15 mouse cellular contexts compared by ENCODE assay signal in the genomic region with DNA sequence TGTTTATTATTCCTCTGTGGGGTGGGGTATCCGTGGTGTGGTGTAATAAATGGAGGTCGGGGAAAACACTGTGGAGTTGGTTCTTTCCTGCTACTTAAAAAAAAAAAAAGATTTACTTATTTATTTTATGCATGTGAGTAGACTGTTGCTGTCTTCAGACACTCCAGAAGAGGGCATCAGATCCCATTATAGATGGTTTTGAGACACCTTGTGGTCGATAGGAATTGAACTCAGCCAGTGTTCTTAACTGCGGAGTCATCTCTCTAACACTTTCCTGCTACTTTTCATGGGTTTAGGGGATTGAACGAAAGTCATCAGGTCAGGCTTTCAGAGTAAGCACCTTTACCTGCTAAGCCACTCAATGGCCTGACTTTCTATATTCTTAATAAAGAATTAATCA. TPM values are rescaled to one million over a fixed set of nuclear protein-coding genes. Genes with fewer than 3 reads are reported as not detected.
DNase-seq lines count a peak whose midpoint lies in the region; ATAC-seq and TF ChIP-seq lines count a peak whose summit lies in the region.
"Had no signal": no experiment of that assay in that cellular context is flagged by ENCODE, and none has a peak within 500 bp of the region (broad histone marks: within the 10 kb centered on the region; RNA-seq: fewer than 3 reads in every experiment).

No protein-coding gene starts in this region.

- no peak overlapping the region for H3K27ac ChIP-seq in hindbrain, postnatal 0 days
- no peak overlapping the region for H3K27ac ChIP-seq in hindbrain, embryonic 13.5 days
- H3K27ac ChIP-seq in midbrain, embryonic 14.5 days (replicated peaks; ENCODE audit: low read depth, low read length): no peak overlapping the region
- H3K27ac ChIP-seq in midbrain, embryonic 11.5 days (ENCODE audit: low read depth, low read length): no peak overlapping the region
- H3K27ac ChIP-seq: forebrain, embryonic 15.5 days had no signal

- H3K9me3 ChIP-seq in hindbrain, postnatal 0 days (ENCODE audit: low read length): no peaks in the 10 kb centered on the region
- no peaks in the 10 kb centered on the region for H3K9me3 ChIP-seq in hindbrain, embryonic 13.5 days
- H3K9me3 ChIP-seq in midbrain, embryonic 14.5 days (ENCODE audit: control insufficient read depth, low read length): no peaks in the 10 kb centered on the region
- no peaks in the 10 kb centered on the region for H3K9me3 ChIP-seq in midbrain, embryonic 11.5 days (ENCODE audit: control insufficient read depth, low read length)
- H3K9me3 ChIP-seq: forebrain, embryonic 15.5 days had no signal

- 29% methylated on average over 5 of the region's 5 CpGs for WGBS in hindbrain, postnatal 0 days
- 28% methylated on average over 5 of the region's 5 CpGs for WGBS in hindbrain, embryonic 13.5 days
- 27% methylated on average over 5 of the region's 5 CpGs for WGBS in midbrain, embryonic 14.5 days
- WGBS in midbrain, embryonic 11.5 days: 29% methylated on average over 5 of the region's 5 CpGs

- peaks cover 4% of the 10 kb centered on the region; the same call in 1 of the 2 replicates for H3K4me1 ChIP-seq in hindbrain, postnatal 0 days (ENCODE audit: insufficient read depth, low read length)
- peaks cover 18% of the 10 kb centered on the region for H3K4me1 ChIP-seq in hindbrain, embryonic 13.5 days (replicated peaks)
- peaks cover 7% of the 10 kb centered on the region; the same call in 1 of the 2 replicates for H3K4me1 ChIP-seq in midbrain, embryonic 14.5 days (ENCODE audit: control insufficient read depth, insufficient read depth, low read length)
- no peaks in the 10 kb centered on the region for H3K4me1 ChIP-seq in midbrain, embryonic 11.5 days (ENCODE audit: control insufficient read depth, insufficient read depth, low read length)

- no peak overlapping the region for H3K4me2 ChIP-seq in hindbrain, postnatal 0 days (ENCODE audit: low read depth, low read length)
- H3K4me2 ChIP-seq in hindbrain, embryonic 13.5 days: no peak overlapping the region
- no peak overlapping the region for H3K4me2 ChIP-seq in midbrain, embryonic 14.5 days (ENCODE audit: low read length)
- no peak overlapping the region for H3K4me2 ChIP-seq in midbrain, embryonic 11.5 days
- H3K4me2 ChIP-seq: forebrain, embryonic 15.5 days had no signal

- no peaks in the 10 kb centered on the region for H3K27me3 ChIP-seq in hindbrain, postnatal 0 days (ENCODE audit: insufficient read depth, low read length)
- 0 out of 2 replicates have a peak, but pooled peaks cover 8% of the 10 kb centered on the region for H3K27me3 ChIP-seq in hindbrain, embryonic 13.5 days
- H3K27me3 ChIP-seq in midbrain, embryonic 14.5 days (ENCODE audit: control insufficient read depth, insufficient read depth, low read length): no peaks in the 10 kb centered on the region
- no peaks in the 10 kb centered on the region for H3K27me3 ChIP-seq in midbrain, embryonic 11.5 days (ENCODE audit: control insufficient read depth, insufficient read depth, low read length)
- H3K27me3 ChIP-seq: forebrain, embryonic 15.5 days had no signal

- H3K36me3 ChIP-seq in hindbrain, postnatal 0 days (ENCODE audit: insufficient read depth, low read length): no peaks in the 10 kb centered on the region
- no peaks in the 10 kb centered on the region for H3K36me3 ChIP-seq in hindbrain, embryonic 13.5 days
- H3K36me3 ChIP-seq in midbrain, embryonic 14.5 days (ENCODE audit: control insufficient read depth, insufficient read depth, low read length): no peaks in the 10 kb centered on the region
- no peaks in the 10 kb centered on the region for H3K36me3 ChIP-seq in midbrain, embryonic 11.5 days (ENCODE audit: control insufficient read depth, insufficient read depth, low read length)
- H3K36me3 ChIP-seq: forebrain, embryonic 15.5 days had no signal

- TF ChIP-seq CTCF in hindbrain, postnatal 0 days (IDR thresholded peaks at IDR 0.05; ENCODE audit: low read depth): peak; percentile 65

- H3K9ac ChIP-seq in hindbrain, postnatal 0 days (replicated peaks; ENCODE audit: low read length): no peak overlapping the region
- H3K9ac ChIP-seq in hindbrain, embryonic 13.5 days: no peak overlapping the region
- no peak overlapping the region for H3K9ac ChIP-seq in midbrain, embryonic 14.5 days (replicated peaks; ENCODE audit: low read length)
- no peak overlapping the region for H3K9ac ChIP-seq in midbrain, embryonic 11.5 days (ENCODE audit: low read length)
- H3K9ac ChIP-seq: forebrain, embryonic 15.5 days had no signal

- H3K4me3 ChIP-seq in hindbrain, postnatal 0 days (ENCODE audit: low read length): no peak overlapping the region
- no peak overlapping the region for H3K4me3 ChIP-seq in hindbrain, embryonic 13.5 days
- no peak overlapping the region for H3K4me3 ChIP-seq in midbrain, embryonic 14.5 days (replicated peaks; ENCODE audit: low read depth, low read length)
- no peak overlapping the region for H3K4me3 ChIP-seq in midbrain, embryonic 11.5 days (ENCODE audit: low read depth, low read length)
- H3K4me3 ChIP-seq: forebrain, embryonic 15.5 days had no signal

- ATAC-seq in hindbrain, postnatal 0 days: no peak
- ATAC-seq in hindbrain, embryonic 13.5 days (ENCODE audit: low FRiP score): no peak
- no peak for ATAC-seq in midbrain, embryonic 14.5 days (ENCODE audit: low FRiP score, low TSS enrichment)
- ATAC-seq in midbrain, embryonic 11.5 days (ENCODE audit: low FRiP score): no peak
- ATAC-seq: forebrain, embryonic 15.5 days had no signal

- peak; percentile 33 for DNase-seq in hindbrain, postnatal 0 days (ENCODE audit: low spot score)
- peak; percentile 14 for DNase-seq in midbrain, embryonic 14.5 days
- DNase-seq in midbrain, embryonic 11.5 days (ENCODE audit: low spot score, missing footprints): no peak
- peak; percentile 47 for DNase-seq in MEL-GATA-1-ER (ENCODE audit: extremely low read depth, low read depth)
- DNase-seq in thymus, postnatal 14 days: peak; percentile 43
- DNase-seq in adipocyte (ENCODE audit: low spot score): no peak
- no peak for DNase-seq in Muller cell, postnatal 12 days (ENCODE audit: inconsistent ontology term)

RNA-seq across cellular contexts. Expression of a gene that starts 2.2 kb away (rescaled TPM):
- 21.1 and 22.8 TPM in 2 replicates for total RNA-seq in hindbrain, postnatal 0 days (2014; rRNA removed)
- 45.4 and 47.0 TPM in 2 replicates for polyA plus RNA-seq in hindbrain, postnatal 0 days (2015; fragmentation: Nextera tagmentation; extraction: Ambion mirVana)
- 24.4 and 28.3 TPM in 2 replicates for polyA plus RNA-seq in hindbrain, embryonic 13.5 days (2015; fragmentation: Nextera tagmentation; extraction: Ambion mirVana)
- polyA plus RNA-seq in midbrain, embryonic 14.5 days (2014; fragmentation: Nextera tagmentation; extraction: Ambion mirVana): 28.2 and 32.7 TPM in 2 replicates
- polyA plus RNA-seq in midbrain, embryonic 11.5 days (2014; fragmentation: Nextera tagmentation; extraction: Ambion mirVana): 16.0 and 17.9 TPM in 2 replicates

RNA-seq across cellular contexts. Expression of a gene that starts 42.8 kb away (rescaled TPM):
- total RNA-seq in hindbrain, postnatal 0 days (2014; rRNA removed): not detected in 2 replicates
- polyA plus RNA-seq in hindbrain, postnatal 0 days (2015; fragmentation: Nextera tagmentation; extraction: Ambion mirVana): 0.05 TPM in 1 of 2 replicates, not detected in the other
- polyA plus RNA-seq in hindbrain, embryonic 13.5 days (2015; fragmentation: Nextera tagmentation; extraction: Ambion mirVana): 0.08 TPM in 1 of 2 replicates, not detected in the other
- 0.08 and 0.18 TPM in 2 replicates for polyA plus RNA-seq in midbrain, embryonic 14.5 days (2014; fragmentation: Nextera tagmentation; extraction: Ambion mirVana)
- polyA plus RNA-seq in midbrain, embryonic 11.5 days (2014; fragmentation: Nextera tagmentation; extraction: Ambion mirVana): not detected in 2 replicates
- total RNA-seq: granulocyte monocyte progenitor cell, adult 5-6 weeks; hematopoietic stem cell, adult 5-6 weeks; left cerebral cortex, postnatal 36 days; megakaryocyte progenitor cell, adult 5-6 weeks had no signal
- polyA plus RNA-seq: forebrain, embryonic 15.5 days; neural tube, embryonic 11.5 days; stomach, embryonic 14.5 days had no signal

Comparison
In these comparisons a context has a peak if more than half of its experiments do, and no peak if none do; other contexts are left out.
1. DNase-seq: peak in hindbrain, postnatal 0 days (single experiment), midbrain, embryonic 14.5 days (single experiment), MEL-GATA-1-ER (single experiment) and thymus, postnatal 14 days (single experiment); none in midbrain, embryonic 11.5 days (single experiment), adipocyte (single experiment) and Muller cell, postnatal 12 days (single experiment).